Mouse (Mus musculus) thymus, postnatal 36 days (tissue): ENCODE measurements around the gene Gm8113.
A peak's percentile ranks its signal among the peaks of the same experiment; 100 is the strongest.
"Not testable (repeated sequence)": the region's sequence is repeated elsewhere in the genome, so short reads cannot be mapped to it uniquely, and the experiment has no call there.

ENCODE experiments used
- DNase-seq, 2 experiments: peaks; one replicate each; pipeline ENCODE4 v3.0.0; 2022; ENCODE audit warnings: mixed read lengths in 2 of 2

Gm8113 gene

DNA sequence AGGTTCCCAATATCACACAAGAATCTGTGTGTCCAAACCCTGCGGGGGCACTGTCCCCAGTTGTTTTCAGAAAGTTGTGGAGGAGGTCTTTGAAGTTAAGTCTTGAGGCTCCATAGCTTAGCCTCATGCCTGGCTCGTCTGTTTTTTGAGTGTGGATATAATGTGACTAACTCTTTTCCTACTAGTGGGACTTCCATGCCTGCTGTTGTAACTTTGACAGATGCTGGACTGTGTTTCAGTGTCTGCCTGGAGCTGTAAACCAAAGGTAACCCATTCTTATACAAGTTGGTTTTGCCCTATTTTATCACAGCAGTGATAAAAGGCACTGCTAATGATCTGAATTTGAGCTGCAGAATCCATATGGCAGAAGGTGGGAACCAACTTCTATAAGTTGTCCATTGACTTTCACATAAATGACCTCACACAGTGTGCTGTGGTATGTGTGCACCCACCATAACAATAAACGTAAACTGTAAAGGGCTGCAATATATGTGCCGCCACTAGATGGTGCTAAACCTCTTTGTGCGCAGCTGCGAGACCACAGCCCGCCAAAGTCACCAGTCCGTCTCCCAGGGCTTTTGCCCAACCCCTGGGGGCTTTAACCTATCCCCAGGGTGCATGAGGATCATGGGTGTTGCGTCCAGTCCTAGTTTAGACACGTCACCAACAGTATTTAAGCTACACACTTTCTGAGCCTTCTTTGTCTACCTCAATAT, at the start of gene Gm8113:
Gene Gm8113 (plus strand): TSS at position 703 of the 716 bp plus-strand sequence.
- peak; percentile 32 to 35 for DNase-seq

DNA sequence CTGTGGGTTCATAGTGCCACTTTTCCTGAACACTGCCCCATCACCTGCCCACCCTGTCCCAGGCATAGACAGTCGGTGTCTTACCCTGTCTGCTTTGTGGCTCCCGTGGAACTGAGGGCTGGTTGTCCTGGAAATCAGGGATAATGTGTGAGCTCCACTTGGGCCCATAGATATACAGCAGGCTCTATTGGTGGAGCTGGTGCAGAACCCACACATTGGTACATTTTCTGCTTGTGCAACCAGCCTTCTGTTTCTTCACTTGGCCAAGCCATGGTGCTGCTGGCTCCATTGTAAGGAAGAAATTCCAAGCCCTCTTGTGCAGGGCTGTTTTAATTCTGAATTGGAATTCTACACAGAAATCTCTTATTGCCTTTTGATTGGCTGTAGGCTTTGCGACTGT, 49.8 kb upstream of the Gm8113 start, which contains the start of gene Ear1:
Gene Ear1 (minus strand): TSS at position 101 of the 400 bp plus-strand sequence.
- not testable (repeated sequence) for DNase-seq

DNA sequence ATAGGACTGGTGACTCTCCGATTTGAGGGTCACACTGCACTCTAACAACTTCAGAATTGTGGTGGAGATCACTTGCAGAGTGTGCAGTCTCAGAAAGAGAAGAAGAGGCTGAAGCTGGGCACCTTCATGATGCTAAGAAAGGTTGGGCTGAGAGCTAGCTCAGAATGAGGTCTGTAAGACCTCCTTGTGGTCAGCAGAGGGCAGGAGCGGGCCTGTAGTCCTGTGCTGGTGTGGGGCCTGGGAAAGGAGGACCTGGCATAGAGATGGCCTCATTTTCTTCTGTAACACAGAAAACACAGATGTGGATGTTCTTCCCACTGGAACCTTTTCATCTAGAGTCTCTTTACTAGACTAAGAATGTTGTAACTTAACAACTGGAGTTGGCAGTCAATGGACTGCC, 47.4 kb upstream of the Gm8113 start:
- not testable (repeated sequence) for DNase-seq

DNA sequence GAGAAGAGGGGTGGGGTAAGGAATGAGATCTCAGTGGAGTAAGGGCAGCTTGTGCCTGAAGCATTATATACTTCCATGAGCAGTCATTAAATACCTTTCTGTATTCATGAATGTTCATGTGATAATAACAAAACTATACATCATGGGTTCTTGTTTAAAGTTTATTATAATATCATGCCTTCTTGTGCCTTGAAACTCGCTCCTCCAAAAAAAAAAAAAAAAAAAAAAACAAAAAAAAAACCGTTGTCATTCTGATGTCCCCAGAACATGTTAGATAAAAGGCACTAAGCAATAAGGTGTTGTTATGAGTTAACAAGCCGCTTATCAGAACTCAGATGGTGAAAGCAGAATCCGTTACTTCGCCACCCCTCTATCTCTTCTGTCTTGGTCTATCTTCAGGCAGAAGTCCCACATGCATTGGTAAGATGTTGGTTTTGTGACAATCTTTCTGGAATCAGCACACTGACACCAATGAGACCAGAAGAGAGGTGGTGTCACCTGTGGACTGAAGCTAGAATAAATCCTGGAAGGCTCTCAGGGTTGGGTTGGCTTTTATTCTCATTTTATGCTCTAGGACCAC, 45.1 kb upstream of the Gm8113 start:
- DNase-seq, result not testable (repeated sequence)

DNA sequence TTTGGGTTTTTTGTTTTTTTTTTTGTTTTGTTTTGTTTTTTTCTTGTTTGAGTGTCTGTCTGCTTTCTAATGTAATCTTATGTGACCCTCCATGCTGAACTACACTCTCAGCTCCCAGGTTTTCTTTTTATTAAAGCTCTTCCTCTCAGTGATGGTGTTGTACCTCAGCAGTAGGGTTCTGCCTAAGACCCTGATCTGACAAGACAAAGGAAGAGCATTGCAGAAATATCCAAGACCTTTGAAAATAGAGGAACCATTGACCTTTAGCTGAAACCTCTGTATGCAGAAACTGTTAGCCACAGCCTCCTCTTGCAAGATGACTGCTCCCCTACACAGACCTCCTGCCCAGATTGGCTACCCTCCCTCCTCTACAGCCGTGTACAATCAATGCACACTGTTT, 39.0 kb upstream of the Gm8113 start:
- not testable (repeated sequence) for DNase-seq

DNA sequence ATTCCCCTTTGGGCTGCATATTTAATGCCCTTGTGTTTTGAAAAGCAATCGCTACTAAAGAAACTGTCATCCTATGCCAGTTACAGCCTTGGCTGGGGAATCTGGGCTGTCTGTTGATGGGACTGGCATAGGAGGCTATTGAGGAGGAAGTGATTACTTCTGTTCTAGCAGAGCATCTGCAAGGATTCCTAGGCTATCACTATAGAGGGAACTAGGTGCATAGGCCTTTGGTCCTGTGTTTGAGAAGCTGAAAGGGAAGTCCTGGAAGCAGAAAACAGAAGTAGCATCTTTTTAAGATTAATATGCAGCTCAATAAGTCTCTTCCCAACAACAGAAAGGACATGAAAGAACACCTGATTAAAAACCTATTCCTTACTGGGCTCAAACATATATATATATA, 33.9 kb upstream of the Gm8113 start:
- DNase-seq, result not testable (repeated sequence)

DNA sequence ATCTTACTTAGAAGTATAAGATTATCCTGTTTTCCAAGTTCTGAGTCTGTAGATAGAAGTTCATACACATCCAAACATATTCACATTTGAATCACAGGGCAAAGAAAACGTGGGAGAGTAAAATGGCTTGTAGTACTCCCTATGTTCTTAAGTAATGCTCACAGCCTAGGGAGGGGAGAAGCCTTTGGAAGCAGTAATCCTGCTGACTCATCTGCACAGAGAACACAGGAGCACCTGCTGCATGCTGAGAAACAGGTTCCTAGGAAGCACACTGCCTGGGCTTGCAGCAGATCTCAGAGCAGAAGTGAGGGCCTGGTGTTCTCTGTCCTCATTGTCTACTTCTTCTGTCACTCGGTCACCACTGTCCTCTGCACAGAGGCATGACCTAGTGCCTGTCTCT, 29.8 kb upstream of the Gm8113 start:
- DNase-seq, result not testable (repeated sequence)

DNA sequence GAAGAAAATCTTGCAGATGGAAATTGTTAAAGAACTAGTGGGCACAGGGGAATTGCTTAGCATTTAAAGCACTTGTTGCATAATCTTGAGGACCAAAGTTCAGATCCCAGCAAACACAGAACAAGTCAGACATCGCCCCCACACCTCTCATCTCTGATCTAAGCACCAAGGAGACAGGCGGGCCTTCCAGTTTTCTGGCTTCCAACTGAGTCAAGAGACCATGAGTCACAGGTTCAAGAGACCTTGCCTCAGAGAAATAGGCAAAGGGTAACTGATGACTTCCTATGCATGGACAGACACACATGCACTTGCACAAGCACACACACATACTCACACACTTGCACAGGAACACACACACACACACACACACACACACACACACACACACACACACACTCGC, 26.6 kb upstream of the Gm8113 start:
- DNase-seq, result not testable (repeated sequence)

DNA sequence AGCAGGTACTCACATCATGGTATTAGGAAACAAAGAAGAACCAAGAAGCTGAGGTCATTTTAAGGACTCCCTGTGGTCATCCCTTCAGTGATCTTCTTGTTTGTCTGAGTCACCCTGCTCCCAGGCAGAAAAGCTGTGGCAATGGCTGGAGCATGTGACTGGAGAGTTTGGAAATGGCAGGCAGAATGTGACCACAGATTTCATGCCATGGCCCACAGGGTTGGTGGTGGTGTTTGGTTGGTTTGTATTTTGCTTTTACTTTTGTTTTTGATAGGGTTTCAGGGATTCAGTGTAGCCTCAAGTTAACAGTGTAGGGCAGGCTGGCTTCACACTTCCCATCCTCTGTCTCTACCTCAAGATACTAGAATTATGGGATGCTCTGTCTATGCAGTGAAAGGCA, 7.0 kb upstream of the Gm8113 start:
- DNase-seq, result not testable (repeated sequence)

DNA sequence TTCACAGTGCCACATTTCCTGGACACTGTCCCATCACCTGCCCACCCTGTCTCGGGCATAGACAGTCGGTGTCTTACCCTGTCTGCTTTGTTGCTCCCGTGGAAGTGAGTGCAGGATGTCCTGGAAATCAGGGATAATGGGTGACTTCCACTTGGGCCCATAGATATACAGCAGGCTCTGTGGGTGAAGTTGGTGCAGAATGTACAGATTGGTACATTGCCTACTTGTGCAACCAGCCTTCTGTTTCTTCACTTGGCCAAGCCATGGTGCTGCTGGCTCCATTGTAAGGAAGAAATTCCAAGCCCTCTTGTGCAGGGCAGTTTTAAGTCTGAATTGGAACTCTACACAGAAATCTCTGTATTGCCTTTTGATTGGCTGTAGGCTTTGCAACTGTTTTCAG, 1.7 kb upstream of the Gm8113 start, which contains the start of gene Ear10:
Gene Ear10 (minus strand): TSS at position 101 of the 400 bp plus-strand sequence.
- DNase-seq, result not testable (repeated sequence)

DNA sequence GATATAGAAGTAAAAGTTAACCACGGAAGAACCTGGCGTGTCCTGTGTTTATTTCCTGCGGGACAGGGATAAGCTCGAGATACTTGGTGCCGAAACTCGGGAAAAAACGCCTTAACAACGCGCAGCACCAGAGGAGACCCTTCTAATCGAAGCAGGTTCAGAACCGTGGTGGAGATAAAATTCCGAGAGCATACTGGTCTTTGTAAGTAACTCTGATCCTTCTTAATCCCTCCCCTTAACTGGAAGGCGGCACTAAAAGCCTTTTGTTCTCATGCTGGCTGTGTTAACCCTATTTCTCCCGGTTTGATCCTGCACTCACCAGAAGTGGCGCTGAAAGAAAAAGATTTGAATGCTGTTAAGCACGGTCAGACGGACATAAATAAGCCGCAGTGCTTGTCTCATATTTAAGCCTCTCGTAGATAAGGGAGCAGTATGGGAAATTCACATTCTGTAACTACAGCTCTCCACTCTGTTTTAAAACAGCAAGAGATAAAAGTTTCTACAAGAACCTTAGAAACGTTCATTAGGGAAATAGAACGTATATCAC, 287 bp downstream of the Gm8113 start:
- DNase-seq, result not testable (repeated sequence)

DNA sequence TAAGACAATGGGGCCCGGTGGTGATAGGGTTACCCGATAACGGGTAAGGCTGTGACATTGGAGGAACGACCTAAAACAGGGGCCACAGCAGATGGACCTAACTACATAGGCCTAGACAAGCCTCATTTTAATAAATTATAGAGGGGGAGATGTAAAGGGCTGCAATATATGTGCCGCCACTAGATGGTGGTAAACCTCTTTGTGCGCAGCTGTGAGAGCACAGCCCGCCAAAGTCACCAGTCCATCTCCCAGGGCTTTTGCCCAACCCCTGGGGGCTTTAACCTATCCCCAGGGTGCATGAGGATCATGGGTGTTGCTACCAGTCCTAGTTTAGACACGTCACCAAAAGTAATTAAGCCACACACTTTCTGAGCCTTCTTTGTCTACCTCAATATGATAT, 7.8 kb downstream of the Gm8113 start:
- DNase-seq, result peak; percentile 3

DNA sequence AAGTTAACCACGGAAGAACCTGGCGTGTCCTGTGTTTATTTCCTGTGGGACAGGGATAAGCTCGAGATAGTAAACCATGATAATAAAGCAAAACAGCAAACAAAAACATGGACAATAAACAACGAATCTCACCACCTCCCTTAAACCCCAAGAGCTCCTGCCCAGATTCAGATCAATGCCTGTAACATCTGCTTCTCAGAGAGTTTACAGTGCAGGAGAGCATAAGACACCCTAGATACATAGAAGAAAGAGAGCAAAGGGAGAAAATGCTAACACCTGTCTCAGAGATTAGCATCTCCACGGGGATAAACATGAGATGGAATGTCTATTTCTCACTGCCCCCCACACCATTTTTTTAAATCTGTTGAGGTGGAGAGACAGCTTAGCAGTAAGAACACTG, 8.2 kb downstream of the Gm8113 start:
- DNase-seq, result not testable (repeated sequence)

DNA sequence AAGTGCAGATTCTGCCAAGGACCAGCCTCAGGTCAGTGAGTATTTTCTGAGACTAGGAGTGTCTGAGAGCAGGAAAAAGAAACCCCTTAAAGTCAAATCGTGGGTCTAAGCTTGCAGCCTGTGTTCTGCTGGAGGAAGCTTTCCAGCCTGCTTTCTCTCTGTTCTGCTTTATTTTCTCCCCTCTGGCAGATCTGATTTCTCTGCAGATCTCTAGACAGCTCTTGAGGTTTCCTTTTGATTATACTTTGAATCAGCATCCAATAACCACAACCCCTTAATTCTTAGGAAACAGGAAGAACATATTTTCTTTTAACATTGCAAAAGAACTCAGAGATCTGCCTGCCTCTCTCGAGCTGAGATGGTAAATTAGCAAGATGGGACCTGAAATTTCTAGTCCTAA, 28.2 kb downstream of the Gm8113 start:
- DNase-seq, result not testable (repeated sequence)

DNA sequence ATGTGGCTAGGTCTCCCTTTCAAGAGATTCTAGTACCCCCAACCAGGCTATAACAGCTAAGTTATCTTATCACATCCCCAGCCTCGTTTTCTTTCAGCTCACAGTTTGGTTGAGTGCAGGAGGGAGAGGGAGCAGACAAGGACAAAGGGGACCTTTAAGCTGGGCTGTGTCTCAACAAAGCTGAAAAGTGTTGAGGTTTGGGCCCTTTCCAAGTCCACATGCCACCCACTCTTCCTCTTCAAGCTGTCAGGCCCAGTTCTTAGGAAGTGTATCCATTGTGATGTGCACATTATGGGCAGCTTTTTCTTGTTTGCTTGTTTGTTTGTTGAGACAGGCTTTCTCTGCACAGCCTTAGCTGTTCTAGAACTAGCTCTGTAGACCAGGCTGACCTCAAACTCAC, 29.9 kb downstream of the Gm8113 start:
- DNase-seq, result not testable (repeated sequence)

DNA sequence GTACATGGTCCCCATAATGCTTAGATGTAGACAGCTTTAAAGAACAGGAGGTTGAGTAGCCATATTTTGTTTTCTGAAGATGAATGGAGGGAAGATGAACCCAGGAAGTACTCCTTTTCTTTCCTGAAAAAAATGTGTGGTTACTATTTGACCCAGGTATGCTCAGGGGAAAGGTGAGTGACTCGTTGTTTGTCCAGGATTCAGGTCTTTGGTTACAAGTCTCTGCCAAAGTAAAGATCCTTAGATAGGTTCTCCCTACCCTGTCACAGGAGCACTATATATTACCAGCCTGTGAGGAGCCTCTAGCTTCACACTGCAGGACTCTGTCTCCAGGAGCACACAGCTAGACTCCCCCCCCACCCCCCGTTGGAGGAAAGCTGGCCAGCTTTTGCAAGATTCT, 31.6 kb downstream of the Gm8113 start, which contains the start of gene Ang5:
Gene Ang5 (plus strand): TSS at position 301 of the 400 bp plus-strand sequence.
- not testable (repeated sequence) for DNase-seq
